Mouse (Mus musculus): ENCODE measurements around the gene Mcl1.
"Not testable (repeated sequence)": the region's sequence is repeated elsewhere in the genome, so short reads cannot be mapped to it uniquely, and the experiment has no call there.

Gene Mcl1

GRCm38 (mm10) chr3:95662724-95663449, 4.3 kb downstream of the Mcl1 start:
- in situ Hi-C loops (cut with MboI; ENCODE audit: low pct_unique_long_range_greater_than_20kb in 1 of 2, low sequenced_read_pairs in 2 of 2, unreplicated experiment in 1 of 2) = no loop called here

DNA sequence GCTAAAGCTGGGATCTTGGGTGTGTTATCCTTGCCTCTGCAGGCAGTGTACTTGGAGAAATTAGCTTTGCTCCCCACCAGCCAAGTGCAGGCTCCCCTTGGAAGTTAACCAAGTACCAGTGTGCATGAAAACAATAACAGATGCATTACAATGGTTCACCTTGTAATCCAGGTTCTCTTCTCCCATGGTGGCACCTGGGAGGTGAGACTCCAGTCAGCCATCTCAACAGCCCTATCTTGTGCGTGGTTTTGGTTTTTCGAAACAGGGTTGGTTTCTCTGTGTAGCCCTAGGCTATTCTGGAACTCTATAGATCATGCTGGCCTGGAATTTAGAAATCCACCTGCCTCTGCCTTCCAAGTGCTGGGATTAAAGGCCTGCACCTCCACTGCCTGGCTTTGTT, 4.9 kb downstream of the Mcl1 start:
- in situ Hi-C loops (cut with MboI; ENCODE audit: low pct_unique_long_range_greater_than_20kb in 1 of 2, low sequenced_read_pairs in 2 of 2, unreplicated experiment in 1 of 2) = no loop called here

DNA sequence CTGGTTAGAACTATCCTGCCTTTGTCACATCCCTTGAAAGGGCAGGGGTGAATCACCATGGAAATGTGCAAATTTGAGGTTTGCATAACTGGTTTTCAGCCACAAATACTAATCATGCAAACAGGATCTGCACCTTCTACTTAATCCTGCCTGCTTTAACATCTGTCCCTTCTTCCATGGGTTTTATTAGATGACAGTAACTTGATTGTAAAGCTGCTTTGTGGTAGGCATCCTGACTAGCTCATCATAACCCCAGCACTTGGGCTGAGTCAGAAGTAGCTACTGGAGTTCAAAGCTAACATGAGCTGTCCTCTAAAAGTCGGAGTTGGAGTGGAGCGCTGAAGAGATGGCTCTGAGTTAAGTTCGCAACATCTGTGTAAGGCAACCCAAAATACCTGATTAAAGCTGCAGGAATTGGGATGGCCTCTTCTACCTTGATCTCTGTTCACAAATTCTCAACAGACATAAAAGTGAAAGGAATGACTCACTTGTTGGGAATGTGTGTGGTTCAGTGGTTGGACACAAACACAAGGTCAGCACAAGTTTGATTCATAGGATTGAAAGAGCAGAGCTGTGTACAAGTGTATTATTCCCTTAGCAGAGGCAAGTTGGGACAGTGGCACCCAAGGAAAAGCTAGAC, 5.5 kb downstream of the Mcl1 start:
- in situ Hi-C loops (cut with MboI; ENCODE audit: low pct_unique_long_range_greater_than_20kb in 1 of 2, low sequenced_read_pairs in 2 of 2, unreplicated experiment in 1 of 2) = no loop called here

GRCm38 (mm10) chr3:95664940-95665352, 6.4 kb downstream of the Mcl1 start:
- in situ Hi-C loops (cut with MboI; ENCODE audit: low pct_unique_long_range_greater_than_20kb in 1 of 2, low sequenced_read_pairs in 2 of 2, unreplicated experiment in 1 of 2) = no loop called here

DNA sequence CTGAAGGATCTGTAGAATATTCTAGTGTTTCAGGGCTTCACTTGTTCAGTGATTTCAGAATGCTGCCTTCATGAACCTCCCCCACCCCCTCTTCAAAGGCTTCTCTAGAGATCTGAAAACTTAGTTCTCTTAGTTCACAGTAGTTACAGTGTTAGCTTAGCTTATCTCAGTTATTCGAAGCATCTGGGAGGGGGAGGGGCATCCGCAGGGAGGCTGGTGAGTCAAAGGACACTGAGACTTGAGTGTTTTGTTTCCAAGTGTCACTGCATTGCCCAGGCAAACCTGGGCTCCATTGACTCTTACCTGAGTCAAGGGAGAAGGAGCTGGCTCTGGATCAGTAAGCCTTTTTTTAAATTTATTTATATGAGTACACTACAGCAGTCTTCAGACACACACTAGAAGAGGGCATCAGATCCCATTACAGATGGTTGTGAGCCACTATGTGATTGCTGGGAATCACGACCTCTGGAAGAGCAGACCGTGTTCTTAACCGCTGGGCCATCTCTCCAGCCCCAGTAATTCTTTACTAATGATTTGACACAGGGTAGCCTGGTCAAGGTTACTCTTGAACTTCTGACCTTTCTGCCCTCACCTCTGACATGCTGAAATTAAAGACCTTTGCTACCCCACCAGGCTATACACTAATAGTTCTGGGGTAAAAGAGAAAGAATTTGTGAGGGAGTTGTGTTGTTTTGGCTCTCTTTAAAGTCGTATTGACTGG, 7.7 kb downstream of the Mcl1 start:
- in situ Hi-C loops (cut with MboI; ENCODE audit: low pct_unique_long_range_greater_than_20kb in 1 of 2, low sequenced_read_pairs in 2 of 2, unreplicated experiment in 1 of 2) = no loop called here

DNA sequence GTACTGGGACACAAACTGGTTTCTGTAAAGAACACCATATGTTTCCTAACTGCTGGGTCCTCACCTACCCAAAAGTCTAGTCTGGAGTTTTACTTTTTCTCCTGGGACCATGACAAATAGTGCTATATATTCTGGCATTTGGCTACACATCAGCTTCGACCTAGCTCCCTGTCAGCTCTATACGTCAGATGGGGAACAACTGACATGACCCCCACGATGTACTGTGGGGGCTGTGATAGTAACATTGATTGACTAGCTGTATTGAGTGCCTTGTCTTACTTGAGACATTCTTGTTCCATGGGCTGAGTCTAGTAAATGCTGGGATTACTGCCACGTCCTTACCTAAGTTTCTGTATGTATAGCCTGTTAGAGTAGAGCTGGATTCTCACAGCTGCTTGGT, 8.9 kb downstream of the Mcl1 start:
- in situ Hi-C loops (cut with MboI; ENCODE audit: low pct_unique_long_range_greater_than_20kb in 1 of 2, low sequenced_read_pairs in 2 of 2, unreplicated experiment in 1 of 2) = no loop called here

GRCm38 (mm10) chr3:95668026-95668425, 9.4 kb downstream of the Mcl1 start:
- in situ Hi-C loops (cut with MboI; ENCODE audit: low pct_unique_long_range_greater_than_20kb in 1 of 2, low sequenced_read_pairs in 2 of 2, unreplicated experiment in 1 of 2) = no loop called here

DNA sequence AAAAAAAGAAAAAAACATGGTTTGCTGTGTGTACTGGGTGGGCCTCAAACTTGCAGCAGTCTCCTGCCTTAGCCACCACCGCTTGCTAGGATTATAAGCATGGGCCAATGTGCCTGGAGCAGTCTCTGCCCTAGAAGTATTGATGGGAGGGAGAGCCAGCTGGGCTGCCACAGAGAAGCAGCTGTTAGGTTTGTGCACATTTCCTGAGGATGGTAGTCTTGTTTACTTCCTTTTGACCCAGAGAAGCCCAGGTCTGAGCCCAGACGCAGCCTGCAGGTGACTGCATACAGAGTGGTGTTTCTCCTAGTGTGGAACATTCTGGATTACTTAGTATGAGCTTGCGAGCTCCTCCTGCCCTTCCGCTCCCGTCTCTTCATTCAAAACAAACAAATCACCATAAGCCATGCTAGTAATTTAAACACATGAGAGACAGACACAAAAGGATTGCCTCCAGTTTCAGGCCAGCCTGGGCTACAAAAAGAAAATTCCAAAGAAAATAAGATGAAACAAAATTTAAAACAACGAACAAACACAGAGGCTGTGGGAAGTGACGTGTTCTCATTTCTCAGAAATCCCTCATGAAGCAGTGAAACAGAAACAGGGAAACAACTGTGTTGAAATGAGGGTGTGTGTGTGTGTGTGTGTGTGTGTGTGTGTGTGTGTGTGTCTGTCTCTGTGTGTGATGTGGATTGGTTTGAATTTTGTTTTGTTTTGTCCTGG, 10.2 kb downstream of the Mcl1 start:
- in situ Hi-C loops (cut with MboI; ENCODE audit: low pct_unique_long_range_greater_than_20kb in 1 of 2, low sequenced_read_pairs in 2 of 2, unreplicated experiment in 1 of 2) = no loop called here

DNA sequence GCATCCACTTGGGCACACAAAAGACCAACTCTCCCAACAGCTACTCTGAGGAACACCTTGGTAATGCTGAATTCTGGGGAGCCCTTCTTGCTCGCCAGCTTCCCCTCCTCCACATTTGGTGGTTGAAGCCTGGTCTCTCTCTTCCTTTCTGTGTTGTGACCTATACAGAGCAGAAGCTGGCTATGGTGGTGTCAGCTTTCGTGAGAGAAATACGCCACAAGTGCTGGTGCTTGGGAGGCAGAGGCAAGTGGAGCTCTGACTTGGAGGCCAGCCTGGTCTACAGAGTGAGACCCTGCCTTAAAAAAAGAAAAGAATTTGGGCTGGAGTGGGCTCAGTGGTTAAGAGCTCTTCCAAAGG, 10.7 kb downstream of the Mcl1 start:
- in situ Hi-C loops (cut with MboI; ENCODE audit: low pct_unique_long_range_greater_than_20kb in 1 of 2, low sequenced_read_pairs in 2 of 2, unreplicated experiment in 1 of 2) = no loop called here

DNA sequence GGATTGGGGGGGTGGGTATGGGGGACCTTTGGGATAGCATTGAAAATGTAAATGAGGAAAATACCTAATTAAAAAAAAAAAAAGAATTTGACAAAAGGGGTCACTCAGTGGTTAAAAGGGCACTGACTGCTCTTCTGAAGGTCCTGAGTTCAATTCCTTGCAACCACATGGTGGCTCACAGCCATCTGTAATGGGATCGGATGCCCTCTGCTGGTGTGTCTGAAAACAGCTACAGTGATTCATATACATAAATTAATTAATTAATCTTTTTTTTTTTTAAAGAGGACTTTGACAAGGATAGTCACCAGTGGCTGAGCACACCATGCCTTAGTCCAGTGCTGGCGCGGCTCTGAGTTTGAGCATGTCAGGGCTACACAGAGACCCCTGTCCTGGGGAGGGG, 11.8 kb downstream of the Mcl1 start:
- in situ Hi-C loops (cut with MboI; ENCODE audit: low pct_unique_long_range_greater_than_20kb in 1 of 2, low sequenced_read_pairs in 2 of 2, unreplicated experiment in 1 of 2) = not testable (repeated sequence)

DNA sequence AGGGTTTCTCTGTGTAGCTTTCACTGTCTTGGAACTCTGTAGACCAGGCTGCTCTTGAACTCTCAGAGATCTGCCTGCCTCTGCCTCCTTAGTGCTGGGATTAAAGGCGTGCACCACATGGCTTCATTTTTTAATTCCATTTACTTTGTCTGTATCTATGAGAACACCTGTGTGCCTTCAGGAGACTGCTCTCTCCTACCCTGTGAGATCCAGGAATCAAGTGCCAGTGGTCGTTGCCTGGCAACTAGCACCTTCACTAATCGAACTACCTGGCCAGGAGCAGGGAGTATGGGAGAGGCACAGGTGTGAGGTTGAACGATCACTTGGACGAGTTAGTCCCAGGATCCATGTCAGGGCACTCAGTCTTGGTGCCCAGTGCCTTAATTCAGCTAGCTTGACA, 12.6 kb downstream of the Mcl1 start:
- in situ Hi-C loops (cut with MboI; ENCODE audit: low pct_unique_long_range_greater_than_20kb in 1 of 2, low sequenced_read_pairs in 2 of 2, unreplicated experiment in 1 of 2) = no loop called here

GRCm38 (mm10) chr3:95672461-95672860, 13.9 kb downstream of the Mcl1 start:
- in situ Hi-C loops (cut with MboI; ENCODE audit: low pct_unique_long_range_greater_than_20kb in 1 of 2, low sequenced_read_pairs in 2 of 2, unreplicated experiment in 1 of 2) = no loop called here

DNA sequence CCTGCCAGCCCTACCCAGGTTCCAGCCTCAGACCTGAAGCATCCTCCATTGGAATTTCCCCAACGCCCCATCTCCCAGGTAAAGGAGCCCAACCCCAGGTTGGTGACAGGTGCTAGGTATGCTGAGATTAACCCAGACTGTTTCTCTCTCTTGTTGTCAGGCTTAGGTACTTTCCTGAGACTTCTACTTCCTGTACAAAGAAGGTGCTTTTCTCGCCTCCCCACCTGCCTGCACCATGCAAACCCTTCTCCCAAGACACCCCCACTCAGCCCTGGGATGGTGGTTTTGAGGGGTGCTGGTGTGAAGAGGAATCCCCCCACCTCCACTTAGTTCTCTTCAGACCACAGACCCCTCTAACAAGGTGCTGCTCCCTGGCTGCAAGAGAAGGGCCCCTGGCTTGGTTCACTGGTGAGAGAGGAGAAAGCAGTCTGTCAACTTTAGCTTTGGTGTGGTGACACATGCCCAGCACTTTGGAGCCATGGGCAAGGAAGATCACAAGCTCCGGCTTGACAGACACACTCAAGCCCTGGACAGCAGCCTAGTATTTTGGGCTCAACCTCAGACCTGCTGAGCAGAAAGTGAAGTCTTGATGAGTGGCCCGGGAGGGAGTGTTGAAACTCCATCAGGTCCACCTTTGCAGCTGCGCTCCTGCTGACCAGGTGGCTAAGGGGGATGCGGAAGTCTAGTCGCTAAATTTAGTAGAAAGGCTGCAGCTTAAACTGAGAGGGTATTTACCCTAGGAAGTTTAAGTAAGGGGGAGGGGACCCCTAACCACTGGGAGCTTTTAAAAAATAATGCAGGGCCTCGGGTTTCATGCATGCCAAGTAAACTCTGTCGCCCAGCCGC, 14.5 kb downstream of the Mcl1 start:
- in situ Hi-C loops (cut with MboI; ENCODE audit: low pct_unique_long_range_greater_than_20kb in 1 of 2, low sequenced_read_pairs in 2 of 2, unreplicated experiment in 1 of 2) = no loop called here

GRCm38 (mm10) chr3:95673707-95674211, 15.2 kb downstream of the Mcl1 start:
- in situ Hi-C loops (cut with MboI; ENCODE audit: low pct_unique_long_range_greater_than_20kb in 1 of 2, low sequenced_read_pairs in 2 of 2, unreplicated experiment in 1 of 2) = no loop called here

DNA sequence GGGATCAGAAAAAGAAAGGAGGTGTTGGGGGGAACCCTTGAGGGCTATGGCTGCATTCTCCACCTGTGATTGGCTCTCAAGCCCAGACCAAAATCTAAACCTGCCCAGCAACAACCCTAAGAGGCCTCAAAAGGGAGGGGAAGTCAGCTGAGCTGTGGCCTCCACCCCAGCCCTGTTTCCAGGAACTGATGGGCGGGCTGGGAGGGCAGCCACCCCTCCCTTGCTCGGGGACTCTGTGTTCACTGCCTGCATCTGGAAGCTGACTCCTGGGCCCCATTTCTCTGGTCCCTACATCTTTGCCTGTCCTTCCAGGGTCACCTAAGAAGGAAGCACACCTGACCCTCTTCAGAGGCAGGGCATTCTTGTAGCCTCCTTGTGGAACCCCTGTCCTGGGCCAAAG, 15.6 kb downstream of the Mcl1 start:
- in situ Hi-C loops (cut with MboI; ENCODE audit: low pct_unique_long_range_greater_than_20kb in 1 of 2, low sequenced_read_pairs in 2 of 2, unreplicated experiment in 1 of 2) = no loop called here

- in situ Hi-C loops (cut with MboI; ENCODE audit: low pct_unique_long_range_greater_than_20kb in 1 of 2, low sequenced_read_pairs in 2 of 2, unreplicated experiment in 1 of 2) = no loop called here
Measured at GRCm38 (mm10) chr3:95674812-95675211, 16.2 kb downstream of the Mcl1 start.

DNA sequence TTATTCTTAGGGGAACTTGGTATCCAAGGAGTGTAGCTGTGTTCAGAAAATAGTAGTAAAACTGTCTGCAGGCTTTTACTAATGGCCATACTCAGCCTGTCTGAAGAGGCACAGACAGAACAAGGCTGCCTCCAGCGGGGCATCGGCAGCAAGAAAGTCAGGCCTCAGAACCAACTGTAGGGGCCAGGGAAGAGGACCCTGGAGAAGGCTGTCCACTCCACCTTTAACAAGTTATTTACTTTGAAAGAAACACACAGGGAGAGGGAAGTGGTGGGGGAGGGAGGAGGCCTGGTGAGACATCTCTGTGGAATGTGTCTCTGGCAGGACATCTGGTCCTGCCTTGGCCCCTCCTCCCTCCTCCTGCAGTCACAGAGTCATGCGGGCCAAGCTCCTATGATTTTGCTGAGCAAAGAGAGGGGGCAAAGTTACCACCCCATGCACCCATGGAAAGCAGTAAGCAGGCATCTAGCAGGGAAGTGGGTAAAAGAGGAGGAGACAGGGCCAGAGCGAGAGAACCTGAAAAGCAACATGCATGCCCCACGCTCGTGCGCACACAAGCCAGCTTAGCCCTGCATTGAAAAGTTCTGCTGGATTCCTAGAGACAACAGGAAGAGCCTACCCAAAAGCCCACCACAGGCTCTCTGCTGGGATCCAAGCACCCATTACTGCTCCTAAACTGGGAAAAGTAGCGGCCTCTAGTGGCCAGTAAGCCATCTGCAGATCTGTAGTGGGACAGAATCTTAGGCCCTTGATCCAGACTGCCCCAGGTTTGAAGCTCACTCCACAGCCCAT, 16.9 kb downstream of the Mcl1 start:
- in situ Hi-C loops (cut with MboI; ENCODE audit: low pct_unique_long_range_greater_than_20kb in 1 of 2, low sequenced_read_pairs in 2 of 2, unreplicated experiment in 1 of 2) = no loop called here

All from mouse embryonic stem cell (cell line).